Mouse (Mus musculus): ENCODE data around the gene Psenen. TPM values are rescaled to one million over a fixed set of nuclear protein-coding genes. Genes with fewer than 3 reads are reported as not detected.
A peak's percentile ranks its signal among the peaks of the same experiment; 100 is the strongest.

The Psenen gene
- total RNA-seq, 2 experiments from 2014 or later, result 119 to 128 TPM

GRCm38 (mm10) chr7:30556894-30557536, 6.4 kb downstream of the Psenen start:
- no peak for DNase-seq

- DNase-seq, result no peak
These were observed 9.4 kb downstream of the Psenen start for GRCm38 (mm10) chr7:30553810-30554584.

DNA sequence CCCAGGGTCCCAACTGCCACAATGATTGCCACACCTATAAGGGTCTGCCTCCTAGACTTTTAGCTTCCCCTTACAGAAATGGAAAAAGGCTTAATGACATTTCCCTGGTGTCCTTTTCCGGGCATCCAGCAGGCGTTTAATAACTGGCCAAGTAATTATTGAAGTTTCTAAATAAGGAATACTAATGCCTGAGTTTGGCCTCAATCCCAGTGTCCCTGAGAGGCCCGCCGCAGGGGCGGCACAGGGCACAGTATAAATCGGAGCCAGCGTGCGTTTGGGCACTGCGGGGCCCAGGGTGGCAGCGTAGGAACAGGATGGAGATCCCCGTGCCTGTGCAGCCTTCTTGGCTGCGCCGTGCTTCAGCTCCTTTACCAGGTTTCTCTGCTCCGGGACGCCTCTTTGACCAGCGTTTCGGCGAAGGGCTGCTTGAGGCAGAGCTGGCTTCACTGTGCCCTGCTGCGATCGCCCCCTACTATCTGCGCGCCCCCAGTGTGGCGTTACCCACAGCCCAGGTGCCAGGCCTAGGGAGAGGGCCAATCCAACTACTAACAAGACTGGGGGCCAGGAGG, 10.3 kb downstream of the Psenen start:
- DNase-seq, result peak; percentile 84

GRCm38 (mm10) chr7:30552102-30553020, 11.1 kb downstream of the Psenen start, which contains the start of the genes Hspb6 and Proser3:
TSS of gene Hspb6 (plus strand) at chr7:30552178.
TSS of gene Proser3 (minus strand) at chr7:30552299.
- peak; percentile 97 for DNase-seq

- DNase-seq, result no peak
These were observed 11.9 kb downstream of the Psenen start for GRCm38 (mm10) chr7:30551445-30552101.

- no peak for DNase-seq
These were observed 12.8 kb downstream of the Psenen start for GRCm38 (mm10) chr7:30550603-30551002.

- DNase-seq, result no peak
These were observed 13.5 kb downstream of the Psenen start for GRCm38 (mm10) chr7:30549880-30550279.

- DNase-seq, result no peak
These were observed 19.1 kb downstream of the Psenen start for GRCm38 (mm10) chr7:30544327-30544726.

DNA sequence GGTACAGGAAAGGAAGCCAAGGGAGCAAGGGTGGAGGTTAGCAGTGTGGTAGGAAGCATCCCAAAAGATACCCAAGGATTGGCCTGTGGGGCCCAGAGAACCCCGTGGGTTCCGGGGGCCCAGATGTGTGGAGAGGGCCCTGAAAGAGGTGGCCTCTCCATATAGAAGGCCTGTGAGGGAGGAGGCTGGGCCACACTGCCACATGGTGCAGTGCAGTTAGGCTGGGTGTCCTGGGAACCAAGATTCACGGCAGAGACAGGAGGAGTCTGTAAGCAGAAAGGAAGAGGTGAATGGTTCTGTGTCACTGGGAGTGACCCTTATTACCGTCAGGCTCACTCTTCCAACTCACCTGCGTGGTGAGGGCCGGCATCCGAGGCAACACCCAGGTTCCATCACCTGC, 22.9 kb downstream of the Psenen start:
- no peak for DNase-seq

DNA sequence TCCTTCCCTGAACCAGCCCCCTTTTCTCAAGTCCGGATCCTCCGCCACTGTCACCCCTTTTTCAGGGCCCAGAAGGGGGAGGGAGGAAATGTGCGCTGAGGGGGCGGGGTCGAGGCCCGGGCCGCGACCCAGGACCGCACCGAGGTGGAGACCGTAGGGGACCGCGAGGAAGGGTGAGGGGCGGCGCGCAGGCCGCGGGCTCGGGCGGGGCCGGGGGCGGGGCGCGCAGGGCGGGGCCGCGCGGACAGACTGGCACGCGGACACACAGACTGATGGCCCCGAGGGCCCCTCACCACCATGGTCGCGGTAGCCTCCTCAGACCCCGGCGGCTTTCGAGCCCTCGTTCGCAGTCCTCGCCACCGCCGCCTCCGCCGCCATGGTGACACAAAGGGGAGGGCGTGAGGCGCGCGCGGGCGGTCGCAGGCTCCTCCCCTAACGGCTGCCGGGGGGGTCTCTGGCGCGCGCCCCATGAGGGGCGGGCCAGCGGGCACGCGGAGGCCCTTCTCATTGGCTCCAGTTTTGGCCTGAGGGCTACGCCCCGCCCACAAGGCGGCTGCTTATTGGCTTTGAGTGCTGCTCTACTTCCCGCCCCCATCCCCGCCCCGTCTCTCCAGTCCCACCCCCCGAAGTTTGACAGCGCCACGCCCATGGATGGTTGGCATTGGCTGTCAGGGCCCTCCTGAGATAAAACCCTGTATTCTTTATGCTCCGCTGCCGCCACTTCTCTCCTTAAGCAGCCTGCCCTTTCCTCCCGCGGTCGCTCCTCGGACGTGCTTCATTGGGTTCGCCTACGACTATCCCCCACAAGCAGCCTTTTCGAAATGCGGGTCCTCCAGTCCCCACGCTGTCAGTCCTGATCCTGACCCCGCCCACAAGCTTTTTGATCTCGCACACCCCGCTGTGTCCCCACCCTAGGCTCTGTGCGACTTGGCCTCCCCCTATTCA, 28.5 kb downstream of the Psenen start, which contains the start of gene Arhgap33:
TSS of gene Arhgap33 (minus strand) at position 428 of the 945 bp plus-strand sequence.
- DNase-seq, result peak; percentile 97

DNA sequence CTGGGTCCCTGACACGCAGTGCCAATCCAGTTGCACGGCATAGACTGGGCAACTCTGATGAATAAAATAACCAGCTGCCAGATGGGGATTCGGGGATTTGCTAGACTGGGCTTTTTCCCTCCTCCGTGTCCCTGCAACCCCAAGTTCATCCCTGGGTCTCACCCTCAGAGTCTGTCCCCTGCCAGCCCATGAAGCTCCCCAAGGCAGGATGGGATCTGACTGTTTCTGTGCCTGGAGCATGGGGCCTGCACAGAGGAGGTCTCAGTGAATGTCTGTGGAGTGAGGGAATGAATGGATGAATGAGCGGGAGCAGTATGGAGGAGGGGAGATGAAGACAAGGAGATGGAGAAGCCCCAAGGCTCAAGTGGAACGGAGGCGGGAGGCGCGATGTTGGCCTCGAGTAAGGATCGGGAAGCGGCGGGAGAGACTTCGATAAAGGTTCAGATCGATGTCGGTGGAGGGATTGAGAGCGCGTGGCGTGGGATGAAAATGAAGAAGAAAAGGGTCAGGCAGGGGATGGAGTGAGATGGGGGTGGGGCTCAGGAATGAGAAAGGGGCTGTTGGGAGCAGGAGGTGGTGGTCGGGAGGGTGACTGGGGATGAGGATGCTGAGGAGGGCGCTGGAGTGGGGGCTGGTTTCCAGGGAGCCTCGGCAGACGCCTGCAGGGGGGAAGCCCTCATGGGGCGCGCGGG, 29.3 kb downstream of the Psenen start:
- no peak for DNase-seq

DNA sequence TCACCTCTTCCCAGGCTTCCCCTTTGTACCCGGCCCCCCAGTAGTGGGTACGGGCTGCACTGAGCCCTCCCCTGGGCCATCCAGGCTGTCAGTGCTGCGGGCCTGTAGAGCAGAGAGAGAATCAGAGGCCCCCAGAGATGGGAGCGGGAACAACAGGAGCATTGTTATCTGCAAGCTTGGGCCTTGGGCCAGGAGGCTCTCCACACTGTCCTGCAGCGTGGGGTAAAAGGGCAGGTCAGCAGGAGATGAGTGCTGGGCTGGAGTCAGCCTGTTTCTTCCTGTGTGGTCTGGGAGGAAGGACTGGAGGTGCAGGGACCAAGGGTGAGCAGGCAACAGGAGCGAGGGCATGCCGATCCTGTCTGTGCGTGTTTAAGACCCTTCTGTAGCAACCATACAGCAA, 30.5 kb downstream of the Psenen start:
- DNase-seq, result peak; percentile 52

- no peak for DNase-seq
These were observed 32.1 kb downstream of the Psenen start for GRCm38 (mm10) chr7:30531291-30531815.

DNA sequence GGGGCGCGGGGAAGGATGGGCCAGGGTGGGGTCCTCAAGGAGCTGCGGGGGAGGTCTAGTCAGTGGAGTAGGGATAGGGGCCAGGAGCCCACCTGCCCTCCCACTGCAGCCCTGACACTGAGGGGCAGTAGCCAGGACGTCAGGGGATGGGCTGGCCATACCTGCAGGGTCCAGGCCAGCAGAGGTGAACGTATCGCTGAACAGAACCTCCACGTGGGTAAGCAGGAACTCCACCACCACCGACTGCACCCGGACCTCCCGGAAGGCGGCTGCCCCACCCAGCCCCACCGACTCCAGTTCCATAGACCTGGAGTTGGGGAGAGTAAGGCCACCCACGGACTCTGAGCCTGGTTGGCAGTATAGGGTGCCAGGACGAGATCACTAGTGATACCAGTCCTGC, 36.4 kb downstream of the Psenen start:
- DNase-seq, result no peak

GRCm38 (mm10) chr7:30526399-30526798, 37.0 kb downstream of the Psenen start:
- no peak for DNase-seq

GRCm38 (mm10) chr7:30525954-30526353, 37.5 kb downstream of the Psenen start:
- no peak for DNase-seq

GRCm38 (mm10) chr7:30524487-30524886, 38.9 kb downstream of the Psenen start:
- no peak for DNase-seq

DNA sequence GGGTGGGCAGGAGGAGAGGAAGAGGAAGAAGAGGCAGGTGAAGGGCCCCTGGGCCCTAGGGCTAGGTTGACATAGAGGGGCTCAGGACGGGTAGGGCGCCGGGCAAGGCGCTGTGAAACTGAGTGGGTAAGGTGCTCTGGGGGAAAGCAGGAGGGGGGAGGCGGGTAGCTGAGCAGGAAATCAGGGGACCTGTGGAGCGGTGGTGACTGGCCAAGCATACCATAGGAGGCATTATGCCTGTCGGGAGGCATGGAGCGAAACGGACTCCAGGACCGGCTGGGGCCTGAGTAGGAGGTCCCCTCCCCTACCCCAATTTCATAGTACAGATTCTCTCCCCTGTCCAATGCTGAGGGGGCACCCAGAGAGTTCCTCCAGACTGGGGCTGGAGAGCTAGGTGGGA, 40.6 kb downstream of the Psenen start:
- DNase-seq, result no peak

DNA sequence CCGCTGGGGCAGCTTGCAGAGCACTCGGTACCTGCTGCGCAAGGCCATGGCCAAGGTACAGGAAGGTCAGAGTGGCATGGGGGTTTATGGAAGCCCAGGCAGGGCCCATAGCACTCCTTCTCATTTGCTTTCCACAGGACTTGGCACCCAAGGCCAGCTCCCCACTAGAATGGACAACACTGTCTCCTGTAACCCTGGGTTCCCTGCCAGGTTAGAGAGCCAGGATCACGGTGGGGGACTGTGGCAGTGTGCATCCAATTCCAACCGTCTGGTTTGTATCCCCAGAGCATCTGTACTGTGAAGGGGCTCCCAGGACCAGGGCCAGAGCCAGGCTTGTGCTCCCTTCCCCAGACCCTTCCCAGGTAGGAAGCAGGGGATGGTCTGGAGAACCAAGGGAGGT, 42.6 kb downstream of the Psenen start:
- DNase-seq, result no peak

- no peak for DNase-seq
These were observed 43.0 kb downstream of the Psenen start for GRCm38 (mm10) chr7:30520396-30520795.
